Mouse (Mus musculus) erythroblast, embryonic 14.5 days (primary cell): ENCODE results near the gene Frat2.

ENCODE experiments used
- GATA1 ChIP-seq: IDR thresholded peaks from 2 replicates; pipeline ENCODE4 v1.6.1; 2012; ENCODE audit warnings: low read length, inconsistent platforms, mixed read lengths
- TAL1 ChIP-seq: IDR thresholded peaks from 3 replicates; pipeline ENCODE4 v1.6.1; 2012; ENCODE audit warnings: low read length, inconsistent platforms, mixed read lengths

DNA sequence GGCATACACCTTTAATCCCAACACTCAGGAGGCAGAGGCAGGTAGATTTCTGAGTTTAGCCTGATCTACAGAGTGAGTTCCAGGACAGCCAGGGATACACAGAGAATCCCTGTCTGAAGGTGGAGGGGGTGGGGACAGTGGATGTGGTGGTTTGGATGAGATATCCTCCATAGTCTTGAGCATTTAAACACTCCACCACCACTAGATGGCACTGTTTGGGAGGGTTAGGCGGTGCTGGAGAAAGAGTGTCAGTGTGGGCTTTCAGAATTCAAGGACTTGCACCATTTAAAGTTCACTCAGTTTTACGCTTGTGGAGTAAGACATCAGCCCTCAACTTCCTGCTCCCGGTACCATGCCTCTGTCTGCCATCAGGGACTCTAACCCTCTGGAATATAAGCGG, 42.1 kb downstream of the Frat2 start:
- TF ChIP-seq GATA1 (no peak), TAL1 (no peak)
